Mouse (Mus musculus) embryonic facial prominence, embryonic 14.5 days (tissue): Measurements from ENCODE around the gene Rsph3a. TPM values are rescaled to one million over a fixed set of nuclear protein-coding genes. Genes with fewer than 3 reads are reported as not detected.

Experiments
- polyA plus RNA-seq: library from polyadenylated mRNA; unstranded; fragments of >200 nt; fragmentation: Nextera tagmentation; extraction: Ambion mirVana; gene quantifications from 2 replicates; pipeline ENCODE4 v1.2.1, GENCODE M21; 2014

Rsph3a gene
- polyA plus RNA-seq, 1 experiment from 2014 or later, result 51.8 TPM

Other genes with a start within 250 kb of the Rsph3a start
- 63.9 and 64.1 TPM in 2 replicates for gene Fndc1, start 118.3 kb upstream of the Rsph3a start, polyA plus RNA-seq
- 0.63 TPM in 2 replicates for gene Tagap, start 19.6 kb upstream of the Rsph3a start, polyA plus RNA-seq
- gene Gm49673, start 202.2 kb downstream of the Rsph3a start, polyA plus RNA-seq, result not detected in 2 replicates
- 28.4 and 33.9 TPM in 2 replicates for gene Rnaset2a, start 202.5 kb downstream of the Rsph3a start, polyA plus RNA-seq
- 32.3 and 35.0 TPM in 2 replicates for gene Fgfr1op, start 219.9 kb downstream of the Rsph3a start, polyA plus RNA-seq